Mouse (Mus musculus): ENCODE results near the gene Tnfrsf1b. TPM values are rescaled to one million over a fixed set of nuclear protein-coding genes. Genes with fewer than 3 reads are reported as not detected.

The Tnfrsf1b gene
- total and polyA plus RNA-seq, 2 experiments from 2014 or later, result 2.8 to 7.5 TPM

GRCm38 (mm10) chr4:145231732-145232131 lies 14.9 kb downstream of the Tnfrsf1b start:
- H3K4me2 ChIP-seq (ENCODE audit: low read depth, low read length, poor library complexity, severe bottlenecking), result no peak overlapping the region
- DNase-seq (ENCODE audit: low spot score), result no peak
- no peaks in the 10 kb centered on the region for H3K27me3 ChIP-seq (ENCODE audit: insufficient read depth, low read length)
- H3K36me3 ChIP-seq (ENCODE audit: insufficient read depth, low read length), result no peaks in the 10 kb centered on the region
- ATAC-seq (ENCODE audit: low FRiP score), result no peak
- no peaks in the 10 kb centered on the region for H3K9me3 ChIP-seq (ENCODE audit: low read length)
- H3K9ac ChIP-seq (replicated peaks; ENCODE audit: low read length, poor library complexity, severe bottlenecking), result no peak overlapping the region
- no peak for TF ChIP-seq CTCF (IDR thresholded peaks at IDR 0.05)
- WGBS, result 92% methylated on average over 5 of the region's 5 CpGs
- H3K27ac ChIP-seq (ENCODE audit: low read depth, low read length), result no peak overlapping the region
- no peak overlapping the region for H3K4me3 ChIP-seq (ENCODE audit: low read depth, low read length)
- no peaks in the 10 kb centered on the region for H3K4me1 ChIP-seq (ENCODE audit: insufficient read depth, low read length)

- no peak for ATAC-seq (ENCODE audit: low FRiP score)
- no peak for DNase-seq (ENCODE audit: low spot score)
- TF ChIP-seq CTCF (IDR thresholded peaks at IDR 0.05), result no peak
- Histone ChIP-seq H3K9ac (replicated peaks; ENCODE audit: low read length, poor library complexity, severe bottlenecking) (no peak overlapping the region), H3K4me2 (ENCODE audit: low read depth, low read length, poor library complexity, severe bottlenecking) (no peak overlapping the region), H3K36me3 (ENCODE audit: insufficient read depth, low read length) (no peaks in the 10 kb centered on the region), H3K27ac (ENCODE audit: low read depth, low read length) (no peak overlapping the region), H3K9me3 (ENCODE audit: low read length) (no peaks in the 10 kb centered on the region), H3K4me1 (ENCODE audit: insufficient read depth, low read length) (no peaks in the 10 kb centered on the region), H3K27me3 (ENCODE audit: insufficient read depth, low read length) (no peaks in the 10 kb centered on the region), H3K4me3 (ENCODE audit: low read depth, low read length) (no peak overlapping the region)
- 96% methylated on average over 2 of the region's 2 CpGs for WGBS
Measured at GRCm38 (mm10) chr4:145230647-145231046, 16.0 kb downstream of the Tnfrsf1b start.

- WGBS, result 93% methylated on average over 5 of the region's 5 CpGs
- Histone ChIP-seq H3K36me3 (ENCODE audit: insufficient read depth, low read length) (no peaks in the 10 kb centered on the region), H3K27ac (ENCODE audit: low read depth, low read length) (no peak overlapping the region), H3K9me3 (ENCODE audit: low read length) (no peaks in the 10 kb centered on the region), H3K27me3 (ENCODE audit: insufficient read depth, low read length) (no peaks in the 10 kb centered on the region), H3K4me1 (ENCODE audit: insufficient read depth, low read length) (no peaks in the 10 kb centered on the region), H3K4me2 (ENCODE audit: low read depth, low read length, poor library complexity, severe bottlenecking) (no peak overlapping the region), H3K9ac (replicated peaks; ENCODE audit: low read length, poor library complexity, severe bottlenecking) (no peak overlapping the region), H3K4me3 (ENCODE audit: low read depth, low read length) (no peak overlapping the region)
- TF ChIP-seq CTCF (IDR thresholded peaks at IDR 0.05), result no peak
- no peak for ATAC-seq (ENCODE audit: low FRiP score)
- DNase-seq (ENCODE audit: low spot score), result no peak
Measured at GRCm38 (mm10) chr4:145229524-145230163, 17.0 kb downstream of the Tnfrsf1b start.

GRCm38 (mm10) chr4:145229051-145229450 lies 17.6 kb downstream of the Tnfrsf1b start:
- WGBS, result 83% methylated on average over 6 of the region's 6 CpGs
- H3K4me1 ChIP-seq (ENCODE audit: insufficient read depth, low read length), result no peaks in the 10 kb centered on the region
- H3K9me3 ChIP-seq (ENCODE audit: low read length), result no peaks in the 10 kb centered on the region
- ATAC-seq (ENCODE audit: low FRiP score) (no peak), DNase-seq (ENCODE audit: low spot score) (no peak)
- no peak for TF ChIP-seq CTCF (IDR thresholded peaks at IDR 0.05)
- no peak overlapping the region for H3K4me2 ChIP-seq (ENCODE audit: low read depth, low read length, poor library complexity, severe bottlenecking)
- no peak overlapping the region for H3K9ac ChIP-seq (replicated peaks; ENCODE audit: low read length, poor library complexity, severe bottlenecking)
- no peak overlapping the region for H3K4me3 ChIP-seq (ENCODE audit: low read depth, low read length)
- no peak overlapping the region for H3K27ac ChIP-seq (ENCODE audit: low read depth, low read length)
- H3K27me3 ChIP-seq (ENCODE audit: insufficient read depth, low read length), result no peaks in the 10 kb centered on the region
- no peaks in the 10 kb centered on the region for H3K36me3 ChIP-seq (ENCODE audit: insufficient read depth, low read length)

- H3K9ac ChIP-seq (replicated peaks; ENCODE audit: low read length, poor library complexity, severe bottlenecking), result no peak overlapping the region
- WGBS, result 91% methylated on average over 4 of the region's 4 CpGs
- no peaks in the 10 kb centered on the region for H3K4me1 ChIP-seq (ENCODE audit: insufficient read depth, low read length)
- DNase-seq (ENCODE audit: low spot score), result no peak
- no peak overlapping the region for H3K27ac ChIP-seq (ENCODE audit: low read depth, low read length)
- H3K4me3 ChIP-seq (ENCODE audit: low read depth, low read length), result no peak overlapping the region
- H3K36me3 ChIP-seq (ENCODE audit: insufficient read depth, low read length), result no peaks in the 10 kb centered on the region
- no peak overlapping the region for H3K4me2 ChIP-seq (ENCODE audit: low read depth, low read length, poor library complexity, severe bottlenecking)
- ATAC-seq (ENCODE audit: low FRiP score), result no peak
- TF ChIP-seq CTCF (IDR thresholded peaks at IDR 0.05), result no peak
- no peaks in the 10 kb centered on the region for H3K27me3 ChIP-seq (ENCODE audit: insufficient read depth, low read length)
- H3K9me3 ChIP-seq (ENCODE audit: low read length), result no peaks in the 10 kb centered on the region
Measured at GRCm38 (mm10) chr4:145224613-145225012, 22.1 kb downstream of the Tnfrsf1b start.

GRCm38 (mm10) chr4:145222064-145222463 lies 24.6 kb downstream of the Tnfrsf1b start:
- WGBS, result 84% methylated on average over 8 of the region's 8 CpGs
- no peaks in the 10 kb centered on the region for H3K4me1 ChIP-seq (ENCODE audit: insufficient read depth, low read length)
- no peak overlapping the region for H3K27ac ChIP-seq (ENCODE audit: low read depth, low read length)

More at GRCm38 (mm10) chr4:145222064-145222463, 24.6 kb downstream of the Tnfrsf1b start:
- TF ChIP-seq CTCF (IDR thresholded peaks at IDR 0.05), result no peak
- Histone ChIP-seq H3K27me3 (ENCODE audit: insufficient read depth, low read length) (no peaks in the 10 kb centered on the region), H3K4me2 (ENCODE audit: low read depth, low read length, poor library complexity, severe bottlenecking) (no peak overlapping the region), H3K4me3 (ENCODE audit: low read depth, low read length) (no peak overlapping the region), H3K36me3 (ENCODE audit: insufficient read depth, low read length) (no peaks in the 10 kb centered on the region; the same call in 1 of the 2 replicates), H3K9ac (replicated peaks; ENCODE audit: low read length, poor library complexity, severe bottlenecking) (no peak overlapping the region), H3K9me3 (ENCODE audit: low read length) (no peaks in the 10 kb centered on the region)
- DNase-seq (ENCODE audit: low spot score) (no peak), ATAC-seq (ENCODE audit: low FRiP score) (no peak)
